Mouse (Mus musculus) MEL (cell line): ENCODE data around the gene Dhrs1. TPM values are rescaled to one million over a fixed set of nuclear protein-coding genes. Genes with fewer than 3 reads are reported as not detected.

Source experiments
- DNase-seq: peaks from one replicate; pipeline ENCODE4 v3.0.0; 2011; ENCODE audit warnings: low read depth, low spot score
- H3K27ac ChIP-seq: 2 replicates; pipeline ENCODE4 v1.5.1; 2012; ENCODE audit warnings: low read depth, mild to moderate bottlenecking, control low read depth, low read length, moderate library complexity; ENCODE audit not compliant: control insufficient read depth
- H3K27me3 ChIP-seq, 2 experiments: fragments of 150-350 bp in 1 of 2; sonication (generic) in 1 of 2; 2 replicates each; pipeline ENCODE4 v1.6.1; 2012; ENCODE audit warnings: low read length in 2 of 2, mild to moderate bottlenecking in 2 of 2, improper control_type of control experiment in 1 of 2, moderate library complexity in 1 of 2; ENCODE audit not compliant: insufficient read depth in 2 of 2, control insufficient read depth in 1 of 2
- H3K36me3 ChIP-seq, 2 experiments: 2 replicates each; pipeline ENCODE4 v1.6.1; 2012 to 2014; ENCODE audit warnings: low read length in 2 of 2, improper control_type of control experiment in 1 of 2, inconsistent platforms in 1 of 2, mild to moderate bottlenecking in 1 of 2; ENCODE audit not compliant: insufficient read depth in 2 of 2, control insufficient read depth in 1 of 2
- H3K4me1 ChIP-seq, 2 experiments: fragments of 150-350 bp in 1 of 2; sonication (generic) in 1 of 2; 2 replicates each; pipeline ENCODE4 v1.6.1; 2012; ENCODE audit warnings: low read length in 2 of 2, improper control_type of control experiment in 1 of 2, mild to moderate bottlenecking in 1 of 2; ENCODE audit not compliant: insufficient read depth in 2 of 2, control insufficient read depth in 1 of 2
- H3K4me3 ChIP-seq, 2 experiments: fragments of 150-350 bp in 1 of 2; sonication (generic) in 1 of 2; 2 replicates each; pipeline ENCODE4 v1.5.1; 2012; ENCODE audit warnings: low read depth in 2 of 2, low read length in 2 of 2, mild to moderate bottlenecking in 2 of 2, moderate library complexity in 2 of 2, control low read depth in 1 of 2, improper control_type of control experiment in 1 of 2; ENCODE audit not compliant: control insufficient read depth in 1 of 2, insufficient read depth in 1 of 2
- H3K79me2 ChIP-seq: 2 replicates; pipeline ENCODE4 v1.6.1; 2012; ENCODE audit warnings: mild to moderate bottlenecking, low read length, moderate library complexity; ENCODE audit not compliant: control insufficient read depth, poor library complexity, insufficient read depth
- H3K9ac ChIP-seq: 2 replicates; pipeline ENCODE4 v1.6.1; 2012; ENCODE audit warnings: low read depth, mild to moderate bottlenecking, control low read depth, low read length, moderate library complexity; ENCODE audit not compliant: control insufficient read depth, poor library complexity, severe bottlenecking
- H3K9me3 ChIP-seq: fragments of 150-350 bp; sonication (generic); replicated peaks from 2 replicates; pipeline ENCODE4 v1.6.1; 2012; ENCODE audit warnings: mild to moderate bottlenecking, low read length, improper control_type of control experiment, moderate library complexity; ENCODE audit not compliant: insufficient read depth
- BHLHE40 ChIP-seq: IDR thresholded peaks from 2 replicates; pipeline ENCODE4 v1.6.1; 2012; ENCODE audit warnings: low read depth, mild to moderate bottlenecking, inconsistent platforms, low read length, improper control_type of control experiment, borderline replicate concordance
- CHD1 ChIP-seq: IDR thresholded peaks from 2 replicates; pipeline ENCODE4 v1.6.1; 2012; ENCODE audit warnings: low read depth, mild to moderate bottlenecking, inconsistent platforms, low read length, improper control_type of control experiment
- CHD2 ChIP-seq: IDR thresholded peaks from 2 replicates; pipeline ENCODE4 v1.6.1; 2011; ENCODE audit warnings: low read length, improper control_type of control experiment
- CTCF ChIP-seq, 3 experiments: IDR thresholded peaks in 2 of 3; conservative IDR thresholded peaks in 1 of 3; 2 replicates each; pipeline ENCODE4 v1.5.1; 2011 to 2012; ENCODE audit warnings: low read length in 3 of 3, low read depth in 2 of 3, mild to moderate bottlenecking in 2 of 3, improper control_type of control experiment in 1 of 3, inconsistent platforms in 1 of 3, mixed read lengths in 1 of 3, moderate library complexity in 1 of 3; ENCODE audit not compliant: control insufficient read depth in 1 of 3, insufficient read depth in 1 of 3, poor library complexity in 1 of 3, severe bottlenecking in 1 of 3
- E2F4 ChIP-seq: IDR thresholded peaks from 2 replicates; pipeline ENCODE4 v1.6.1; 2011; ENCODE audit warnings: low read depth, low read length, improper control_type of control experiment, borderline replicate concordance
- ELF1 ChIP-seq: IDR thresholded peaks from 2 replicates; pipeline ENCODE4 v1.6.1; 2014; ENCODE audit warnings: low read depth, mild to moderate bottlenecking, inconsistent platforms, low read length, improper control_type of control experiment, moderate library complexity
- EP300 ChIP-seq, 2 experiments: IDR thresholded peaks; 2 replicates each; pipeline ENCODE4 v1.6.1; 2011; ENCODE audit warnings: improper control_type of control experiment in 2 of 2, low read length in 2 of 2, low read depth in 1 of 2, mild to moderate bottlenecking in 1 of 2
- ETS1 ChIP-seq: IDR thresholded peaks from 2 replicates; pipeline ENCODE4 v1.6.1; 2012; ENCODE audit warnings: low read depth, mild to moderate bottlenecking, inconsistent platforms, low read length, improper control_type of control experiment, moderate library complexity
- GABPA ChIP-seq: IDR thresholded peaks from 2 replicates; pipeline ENCODE4 v1.6.1; 2012; ENCODE audit warnings: low read depth, mild to moderate bottlenecking, inconsistent platforms, low read length, improper control_type of control experiment, moderate library complexity
- GATA1 ChIP-seq: IDR thresholded peaks from 2 replicates; pipeline ENCODE4 v1.6.1; 2011; ENCODE audit warnings: low read depth, low read length, improper control_type of control experiment
- HCFC1 ChIP-seq: IDR thresholded peaks from 2 replicates; pipeline ENCODE4 v1.6.1; 2012; ENCODE audit warnings: low read depth, mild to moderate bottlenecking, inconsistent platforms, low read length, improper control_type of control experiment, moderate library complexity
- JUND ChIP-seq: IDR thresholded peaks from 2 replicates; pipeline ENCODE4 v1.6.1; 2011; ENCODE audit warnings: low read depth, mild to moderate bottlenecking, improper control_type of control experiment, low read length
- MAFK ChIP-seq: IDR thresholded peaks from 2 replicates; pipeline ENCODE4 v1.6.1; 2011; ENCODE audit warnings: low read depth, mild to moderate bottlenecking, low read length, improper control_type of control experiment, borderline replicate concordance
- MAX ChIP-seq: IDR thresholded peaks from 2 replicates; pipeline ENCODE4 v1.6.1; 2011; ENCODE audit warnings: low read length, improper control_type of control experiment
- MAZ ChIP-seq: IDR thresholded peaks from 2 replicates; pipeline ENCODE4 v1.6.1; 2012; ENCODE audit warnings: low read depth, mild to moderate bottlenecking, inconsistent platforms, low read length, improper control_type of control experiment
- MEF2A ChIP-seq: IDR thresholded peaks from 2 replicates; pipeline ENCODE4 v1.6.1; 2014; ENCODE audit warnings: low read depth, mild to moderate bottlenecking, inconsistent platforms, low read length, improper control_type of control experiment; ENCODE audit not compliant: poor library complexity, insufficient replicate concordance, severe bottlenecking; ENCODE audit errors: extremely low read depth
- MXI1 ChIP-seq: IDR thresholded peaks from 2 replicates; pipeline ENCODE4 v1.6.1; 2011; ENCODE audit warnings: mild to moderate bottlenecking, low read depth, low read length, improper control_type of control experiment
- MYB ChIP-seq: IDR thresholded peaks from 2 replicates; pipeline ENCODE4 v1.6.1; 2011; ENCODE audit warnings: mild to moderate bottlenecking, low read depth, low read length, improper control_type of control experiment
- MYC ChIP-seq: IDR thresholded peaks from 2 replicates; pipeline ENCODE4 v1.6.1; 2011; ENCODE audit warnings: low read depth, mild to moderate bottlenecking, low read length, improper control_type of control experiment, moderate library complexity
- NELFE ChIP-seq: IDR thresholded peaks from 2 replicates; pipeline ENCODE4 v1.6.1; 2011; ENCODE audit warnings: low read depth, low read length, improper control_type of control experiment
- NRF1 ChIP-seq: IDR thresholded peaks from 2 replicates; pipeline ENCODE4 v1.6.1; 2014; ENCODE audit warnings: low read depth, mild to moderate bottlenecking, inconsistent platforms, low read length, improper control_type of control experiment, moderate library complexity; ENCODE audit not compliant: poor library complexity, insufficient read depth, severe bottlenecking
- POLR2A ChIP-seq, 2 experiments: IDR thresholded peaks; 2 replicates each; pipeline ENCODE4 v1.6.1; 2011 to 2012; ENCODE audit warnings: low read length in 2 of 2, mild to moderate bottlenecking in 2 of 2, control low read depth in 1 of 2, improper control_type of control experiment in 1 of 2, low read depth in 1 of 2, moderate library complexity in 1 of 2; ENCODE audit not compliant: control insufficient read depth in 1 of 2, insufficient read depth in 1 of 2, poor library complexity in 1 of 2
- POLR2AphosphoS2 ChIP-seq: IDR thresholded peaks from 2 replicates; pipeline ENCODE4 v1.6.1; 2011; ENCODE audit warnings: low read length, improper control_type of control experiment
- RAD21 ChIP-seq: IDR thresholded peaks from 2 replicates; pipeline ENCODE4 v1.6.1; 2011; ENCODE audit warnings: mild to moderate bottlenecking, low read depth, low read length, improper control_type of control experiment
- RCOR1 ChIP-seq: IDR thresholded peaks from 2 replicates; pipeline ENCODE4 v1.6.1; 2012; ENCODE audit warnings: low read depth, mild to moderate bottlenecking, inconsistent platforms, low read length, improper control_type of control experiment
- SIN3A ChIP-seq: IDR thresholded peaks from 2 replicates; pipeline ENCODE4 v1.6.1; 2012; ENCODE audit warnings: low read length, improper control_type of control experiment, inconsistent platforms
- SMC3 ChIP-seq: IDR thresholded peaks from 2 replicates; pipeline ENCODE4 v1.6.1; 2011; ENCODE audit warnings: low read depth, low read length, improper control_type of control experiment
- TBP ChIP-seq: IDR thresholded peaks from 2 replicates; pipeline ENCODE4 v1.8.0; 2011; ENCODE audit warnings: low read depth, low read length, improper control_type of control experiment
- TCF12 ChIP-seq: IDR thresholded peaks from 2 replicates; pipeline ENCODE4 v1.6.1; 2014; ENCODE audit warnings: low read depth, mild to moderate bottlenecking, inconsistent platforms, low read length, improper control_type of control experiment, moderate library complexity
- UBTF ChIP-seq: IDR thresholded peaks from 2 replicates; pipeline ENCODE4 v1.6.1; 2012; ENCODE audit warnings: low read depth, mild to moderate bottlenecking, inconsistent platforms, low read length, improper control_type of control experiment, moderate library complexity, borderline replicate concordance; ENCODE audit not compliant: insufficient read depth
- USF1 ChIP-seq: IDR thresholded peaks from 2 replicates; pipeline ENCODE4 v1.6.1; 2014; ENCODE audit warnings: low read depth, mild to moderate bottlenecking, inconsistent platforms, low read length, improper control_type of control experiment, moderate library complexity
- USF2 ChIP-seq, 2 experiments: IDR thresholded peaks; 2 replicates each; pipeline ENCODE4 v1.6.1; 2011 to 2012; ENCODE audit warnings: improper control_type of control experiment in 2 of 2, low read length in 2 of 2, borderline replicate concordance in 1 of 2, inconsistent platforms in 1 of 2, low read depth in 1 of 2, mild to moderate bottlenecking in 1 of 2; ENCODE audit not compliant: insufficient read depth in 1 of 2
- ZC3H11A ChIP-seq: IDR thresholded peaks from 2 replicates; pipeline ENCODE4 v1.6.1; 2012; ENCODE audit warnings: low read depth, mild to moderate bottlenecking, inconsistent platforms, low read length, improper control_type of control experiment
- ZKSCAN1 ChIP-seq: IDR thresholded peaks from 2 replicates; pipeline ENCODE4 v1.6.1; 2012; ENCODE audit warnings: low read depth, mild to moderate bottlenecking, inconsistent platforms, low read length, improper control_type of control experiment, moderate library complexity
- ZNF384 ChIP-seq: IDR thresholded peaks from 2 replicates; pipeline ENCODE4 v1.6.1; 2012; ENCODE audit warnings: low read depth, mild to moderate bottlenecking, inconsistent platforms, low read length, improper control_type of control experiment
- polyA plus RNA-seq, 2 experiments: library from polyadenylated mRNA; stranded (reverse) in 1 of 2; unstranded in 1 of 2; fragments of >175 nt in 1 of 2; fragments of >200 nt in 1 of 2; gene quantifications; 2 replicates each; pipeline versions ENCODE4 v1.2.1 to v1.2.4; 2012; ENCODE audit warnings: low replicate concordance in 2 of 2, low read depth in 1 of 2; ENCODE audit not compliant: insufficient read length in 2 of 2, insufficient read depth in 1 of 2, missing spikeins in 1 of 2
- total RNA-seq: library from RNA; depleted of rRNA; stranded (reverse); fragments of 300-350 nt; gene quantifications from 2 replicates; pipeline ENCODE4 v1.2.3, GENCODE M21; 2012

The Dhrs1 gene
- total and polyA plus RNA-seq, 3 experiments = 20.0 to 48.8 TPM; not detected in 1

DNA sequence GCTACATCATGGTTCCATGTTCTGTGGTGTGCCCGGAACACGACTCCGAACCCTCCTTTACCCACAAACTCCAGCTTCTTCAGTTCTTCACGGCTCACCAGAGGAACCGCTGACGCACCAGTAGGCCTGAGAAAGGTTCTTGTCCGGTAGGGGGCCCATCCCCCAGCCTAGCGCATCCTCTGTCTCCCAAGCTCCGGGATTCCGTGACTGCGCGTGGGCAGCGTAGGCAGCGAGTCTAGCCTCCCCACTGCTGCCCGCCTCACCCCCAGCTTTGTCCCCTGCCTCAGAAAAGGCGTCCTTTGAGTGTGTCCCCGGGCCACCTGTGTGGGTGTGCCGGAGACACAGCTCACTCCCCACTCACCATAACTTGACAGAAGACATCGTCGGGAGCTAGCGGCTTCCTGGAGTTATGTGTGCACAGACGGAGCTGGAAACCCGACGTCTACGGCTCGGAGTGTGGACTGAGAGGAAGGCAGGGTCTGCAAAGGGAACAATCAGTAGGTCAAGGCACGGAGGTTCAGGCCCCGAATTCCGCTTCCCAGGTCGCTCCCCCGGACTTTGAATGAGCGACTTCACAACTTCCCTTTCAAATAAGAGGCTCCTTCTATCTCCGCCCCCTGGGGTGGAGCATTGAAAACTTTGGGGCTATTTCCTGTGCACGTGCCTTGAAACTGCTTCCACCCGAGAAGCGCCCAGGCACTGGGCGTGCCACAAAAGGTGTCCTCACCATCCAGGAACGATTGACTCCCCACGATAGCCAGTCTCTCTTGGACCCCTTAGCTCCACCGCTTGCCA is 43.0 kb upstream of the Dhrs1 start, which contains the start of gene Ripk3:
Gene Ripk3 (minus strand): TSS at position 610 of the 795 bp plus-strand sequence.
- Histone ChIP-seq H3K4me3 (peak within 1 kb of the TSS; percentile 70 to 91), H3K4me1 (peaks cover 2 to 11% of the 10 kb centered on the region in 2 experiments), H3K79me2 (no peaks in the 10 kb centered on the region; the same call in 1 of the 2 replicates), H3K27ac (peak within 1 kb of the TSS; percentile 27; the same call in 1 of the 2 replicates), H3K9me3 (no peaks in the 10 kb centered on the region), H3K27me3 (no peaks in the 10 kb centered on the region), H3K36me3 (peaks cover 0 to 4% of the 10 kb centered on the region in 2 experiments; a peak in 1 of 4 replicates), H3K9ac (peak within 1 kb of the TSS; percentile 71)
- peak; percentile 92 for DNase-seq
- no peak for TF ChIP-seq JUND
- peak; percentile 65; the same call in 1 of the 2 replicates for TF ChIP-seq HCFC1
- peak; percentile 94 for TF ChIP-seq MAX
- peak; percentile 76 for TF ChIP-seq ELF1
- no peak for TF ChIP-seq USF2 (IDR thresholded peaks at IDR 0.05; ENCODE audit: borderline replicate concordance in 1 of 2, insufficient read depth in 1 of 2, low read depth in 1 of 2, low read length in 2 of 2)
- TF ChIP-seq MAFK = no peak
- TF ChIP-seq E2F4 = no peak
- peak; percentile 90 for TF ChIP-seq NELFE
- no peak for TF ChIP-seq ZKSCAN1
- TF ChIP-seq POLR2AphosphoS2 = peak; percentile 86
- TF ChIP-seq EP300 (IDR thresholded peaks at IDR 0.05; ENCODE audit: low read depth in 1 of 2, low read length in 2 of 2) = 0 out of 4 replicates have a peak, but pooled peaks of 1 of the 2 experiments have one; percentile 25
- no peak for TF ChIP-seq GATA1
- TF ChIP-seq MXI1 = peak; percentile 96
- TF ChIP-seq TCF12 = peak; percentile 65
- TF ChIP-seq CHD1 = no peak
- TF ChIP-seq RAD21 = no peak
- TF ChIP-seq GABPA = no peak
- no peak for TF ChIP-seq CHD2
- no peak for TF ChIP-seq UBTF
- TF ChIP-seq MYB = no peak
- TF ChIP-seq SIN3A = peak; percentile 90
- peak; percentile 69; the same call in 1 of the 2 replicates for TF ChIP-seq MAZ
- TF ChIP-seq MYC = peak; percentile 94
- TF ChIP-seq RCOR1 = peak; percentile 25; the same call in 1 of the 2 replicates
- TF ChIP-seq ETS1 = peak; percentile 51; the same call in 1 of the 2 replicates
- peak; percentile 63 to 93; a peak in 3 of 4 replicates for TF ChIP-seq POLR2A (IDR thresholded peaks at IDR 0.05; ENCODE audit: control insufficient read depth in 1 of 2, insufficient read depth in 1 of 2, low read depth in 1 of 2, low read length in 2 of 2, poor library complexity in 1 of 2)
- TF ChIP-seq CTCF (IDR thresholded peaks at IDR 0.05 in 2 of 3, conservative IDR thresholded peaks at IDR 0.05 in 1 of 3; ENCODE audit: control insufficient read depth in 1 of 3, insufficient read depth in 1 of 3, low read depth in 2 of 3, low read length in 3 of 3, poor library complexity in 1 of 3, severe bottlenecking in 1 of 3) = no peak; a peak in 1 of 6 replicates
- no peak for TF ChIP-seq ZC3H11A
- TF ChIP-seq BHLHE40 = peak; percentile 99
- TF ChIP-seq USF1 = peak; percentile 89
- TF ChIP-seq NRF1 = no peak
- no peak for TF ChIP-seq SMC3
- TF ChIP-seq MEF2A = 0 out of 2 replicates have a peak, but pooled peaks have one; percentile 12
- no peak for TF ChIP-seq ZNF384
- TF ChIP-seq TBP = peak; percentile 94
